Mouse (Mus musculus): ENCODE data around the gene 1700024P04Rik. TPM values are rescaled to one million over a fixed set of nuclear protein-coding genes. Genes with fewer than 3 reads are reported as not detected.

1700024P04Rik gene
- not detected for total RNA-seq (2023)

DNA sequence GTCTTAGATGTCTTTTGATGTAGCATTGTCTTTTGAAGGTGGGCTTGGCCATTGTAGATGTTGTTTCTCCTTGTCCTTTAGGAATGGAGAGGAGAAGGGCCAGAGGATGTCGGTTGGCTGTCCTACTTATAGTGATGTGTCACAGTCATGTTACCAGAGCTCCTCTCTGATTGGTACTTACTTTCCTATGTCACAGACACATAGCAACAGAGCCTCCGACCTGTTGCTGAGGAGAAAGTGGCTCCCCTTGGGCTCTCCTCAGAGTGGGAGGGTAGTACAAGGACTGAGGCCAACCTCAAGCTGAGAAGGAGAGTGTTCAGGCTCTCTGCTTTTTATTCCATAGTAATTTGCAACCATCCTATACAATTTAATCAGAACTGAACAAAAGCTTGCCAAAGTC lies at the start of gene 1700024P04Rik:
Gene 1700024P04Rik (minus strand): TSS at position 101 of the 400 bp plus-strand sequence.

Other genes with a start within 250 kb of the 1700024P04Rik start
- 10 to 100 TPM; 61.5 to 70.2 TPM for gene Fcho2, start 169.1 kb downstream of the 1700024P04Rik start, total RNA-seq (2023)
- gene Tnpo1, start 58.2 kb downstream of the 1700024P04Rik start, total RNA-seq (2023), result 100 to 1,000 TPM; 109 to 134 TPM
- under 1 TPM; 0.12 to 0.26 TPM for gene Zfp366, start 200.3 kb upstream of the 1700024P04Rik start, total RNA-seq (2023)